Mouse (Mus musculus) heart, postnatal 0 days (tissue): ENCODE measurements around the gene Cdh26. TPM values are rescaled to one million over a fixed set of nuclear protein-coding genes. Genes with fewer than 3 reads are reported as not detected.
A peak's percentile ranks its signal among the peaks of the same experiment; 100 is the strongest.

Experiments
- ATAC-seq: fragments of 200-750 bp; cut with Nextera tagmentation; 2 replicates; pipeline ENCODE4 v1.8.0; 2017; ENCODE audit warnings: low read depth, moderate number of reproducible peaks, moderate library complexity; ENCODE audit not compliant: insufficient read depth
- DNase-seq: peaks from one replicate; pipeline ENCODE4 v3.0.0-alpha.2; 2016; ENCODE audit warnings: low spot score
- H3K27ac ChIP-seq: fragments of 300-500 bp; sonication (generic); 2 replicates; pipeline ENCODE4 v1.5.1; 2014; ENCODE audit warnings: low read depth, mild to moderate bottlenecking
- H3K27me3 ChIP-seq: fragments of 300-500 bp; sonication (generic); 2 replicates; pipeline ENCODE4 v1.6.1; 2014; ENCODE audit warnings: low read length, mixed read lengths; ENCODE audit not compliant: control insufficient read depth, insufficient read depth
- H3K36me3 ChIP-seq: fragments of 300-500 bp; sonication (generic); replicated peaks from 2 replicates; pipeline ENCODE4 v1.6.1; 2014; ENCODE audit warnings: low read length, mixed read lengths; ENCODE audit not compliant: control insufficient read depth, insufficient read depth
- H3K4me1 ChIP-seq: fragments of 300-500 bp; sonication (generic); 2 replicates; pipeline ENCODE4 v1.6.1; 2014; ENCODE audit warnings: antibody characterized with exemption; ENCODE audit not compliant: control insufficient read depth, insufficient read depth
- H3K4me2 ChIP-seq: fragments of 300-500 bp; sonication (generic); 2 replicates; pipeline ENCODE4 v1.6.1; 2014; ENCODE audit warnings: low read depth, mild to moderate bottlenecking, low read length, moderate library complexity
- H3K4me3 ChIP-seq: fragments of 300-500 bp; sonication (generic); 2 replicates; pipeline ENCODE4 v1.5.1; 2014; ENCODE audit warnings: low read depth, low read length
- H3K9ac ChIP-seq: fragments of 300-500 bp; sonication (generic); replicated peaks from 2 replicates; pipeline ENCODE4 v1.6.1; 2014; ENCODE audit warnings: low read depth, low read length, mixed read lengths
- H3K9me3 ChIP-seq: fragments of 300-500 bp; sonication (generic); replicated peaks from 2 replicates; pipeline ENCODE4 v1.6.1; 2016; ENCODE audit warnings: low read length; ENCODE audit not compliant: control insufficient read depth
- CTCF ChIP-seq: IDR thresholded peaks from 2 replicates; pipeline ENCODE4 v1.5.1; 2016; ENCODE audit warnings: antibody characterized with exemption, control low read depth, low read depth
- EP300 ChIP-seq: IDR thresholded peaks from 2 replicates; pipeline ENCODE4 v1.6.1; 2016; ENCODE audit warnings: antibody characterized with exemption, low read depth
- WGBS: fragments of 180-500 bp; shearing (Covaris S2); extraction: QIAGEN DNeasy Blood & Tissue Kit; methylation state at CpG from one replicate; pipeline ENCODE4 v1.1.7; 2014; 5-methylcytosine and 5-hydroxymethylcytosine counted together
- polyA plus RNA-seq: library from polyadenylated mRNA; unstranded; fragments of >200 nt; fragmentation: Nextera tagmentation; extraction: Ambion mirVana; gene quantifications from 2 replicates; pipeline ENCODE4 v1.2.1, GENCODE M21; 2015
- total RNA-seq: library from RNA; depleted of rRNA; stranded (reverse); fragments of >200 nt; gene quantifications from 2 replicates; pipeline ENCODE4 v1.2.3, GENCODE M21; 2014; ENCODE audit warnings: low replicate concordance

Gene Cdh26
- total and polyA plus RNA-seq, 2 experiments from 2014 or later: 0.31 TPM

DNA sequence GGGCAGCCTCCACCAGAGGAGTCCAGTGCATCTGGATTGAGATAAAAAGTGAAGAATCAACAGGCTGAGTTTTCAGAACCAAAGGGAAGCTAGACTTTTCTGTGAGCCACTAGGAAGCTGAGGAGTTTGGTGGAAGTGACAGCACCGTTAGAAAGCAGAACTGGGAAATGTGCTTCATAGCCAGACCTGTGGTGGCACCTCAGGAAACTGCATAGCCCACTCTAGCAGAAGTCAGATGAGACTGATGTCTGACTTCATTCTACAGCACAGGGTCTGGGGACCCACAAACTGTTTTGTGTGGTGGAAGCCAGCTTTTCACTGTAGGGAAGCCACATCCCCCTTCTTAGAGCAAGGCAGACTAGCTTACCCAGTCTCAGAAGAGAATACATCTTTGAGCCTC lies 67.6 kb downstream of the Cdh26 start:
- no peak overlapping the region for H3K27ac ChIP-seq
- no peak overlapping the region for H3K4me2 ChIP-seq
- no peak overlapping the region for H3K4me3 ChIP-seq
- no peaks in the 10 kb centered on the region for H3K36me3 ChIP-seq
- no peak for TF ChIP-seq CTCF
- no peak for TF ChIP-seq EP300
- WGBS: 48% methylated on average over 1 of the region's 1 CpGs
- no peak for DNase-seq
- H3K9ac ChIP-seq: no peak overlapping the region
- H3K27me3 ChIP-seq: no peaks in the 10 kb centered on the region
- ATAC-seq: no peak
- peaks cover 31% of the 10 kb centered on the region for H3K4me1 ChIP-seq
- peaks cover 6% of the 10 kb centered on the region; the same call in 1 of the 2 replicates for H3K9me3 ChIP-seq

- Histone ChIP-seq H3K4me2 (no peak overlapping the region), H3K9ac (no peak overlapping the region), H3K27ac (no peak overlapping the region), H3K9me3 (peaks cover 6% of the 10 kb centered on the region; the same call in 1 of the 2 replicates), H3K4me1 (peaks cover 26% of the 10 kb centered on the region), H3K27me3 (no peaks in the 10 kb centered on the region), H3K36me3 (no peaks in the 10 kb centered on the region), H3K4me3 (no peak overlapping the region)
- DNase-seq: peak; percentile 31
- ATAC-seq: no peak
- TF ChIP-seq EP300: no peak
- TF ChIP-seq CTCF: no peak
- WGBS: 23% methylated on average over 5 of the region's 5 CpGs
Observed at GRCm38 (mm10) chr2:178498409-178498808, 68.1 kb downstream of the Cdh26 start.

DNA sequence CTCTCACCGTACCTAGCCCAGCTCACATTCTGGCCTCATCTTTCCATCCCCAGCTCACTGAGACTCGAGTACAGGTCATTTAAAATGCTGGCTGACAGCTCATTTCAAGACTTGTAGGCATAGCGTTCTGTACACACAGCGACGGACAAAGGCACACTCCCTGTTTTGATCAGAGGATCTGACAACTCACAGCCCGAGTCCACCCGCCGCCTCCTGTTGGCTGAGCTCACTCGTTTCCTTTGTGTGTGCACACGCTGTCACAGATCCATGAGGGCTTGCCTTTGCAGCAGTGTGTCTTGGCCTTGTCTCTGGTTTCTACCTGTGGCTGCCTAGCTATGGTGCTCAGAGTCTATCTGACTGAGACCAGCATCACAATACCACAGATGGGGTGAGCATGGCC lies 72.1 kb downstream of the Cdh26 start:
- no peaks in the 10 kb centered on the region for H3K27me3 ChIP-seq
- peaks cover 6% of the 10 kb centered on the region; the same call in 1 of the 2 replicates for H3K9me3 ChIP-seq
- 74% methylated on average over 10 of the region's 10 CpGs for WGBS
- DNase-seq (no peak), ATAC-seq (no peak)
- no peak overlapping the region for H3K9ac ChIP-seq
- H3K27ac ChIP-seq: no peak overlapping the region
- H3K4me2 ChIP-seq: no peak overlapping the region
- peaks cover 11% of the 10 kb centered on the region for H3K4me1 ChIP-seq
- TF ChIP-seq EP300: no peak
- TF ChIP-seq CTCF: no peak
- H3K36me3 ChIP-seq: no peaks in the 10 kb centered on the region
- H3K4me3 ChIP-seq: no peak overlapping the region

- TF ChIP-seq CTCF (no peak), EP300 (no peak)
- ATAC-seq (no peak), DNase-seq (peak; percentile 16)
- Histone ChIP-seq H3K27me3 (no peaks in the 10 kb centered on the region), H3K9ac (no peak overlapping the region), H3K4me1 (no peaks in the 10 kb centered on the region), H3K4me2 (no peak overlapping the region), H3K4me3 (no peak overlapping the region), H3K36me3 (no peaks in the 10 kb centered on the region), H3K27ac (no peak overlapping the region), H3K9me3 (no peaks in the 10 kb centered on the region)
- WGBS: 50% methylated on average over 12 of the region's 12 CpGs
Observed at GRCm38 (mm10) chr2:178506056-178506455, 75.7 kb downstream of the Cdh26 start.

GRCm38 (mm10) chr2:178507379-178508014 lies 77.2 kb downstream of the Cdh26 start:
- no peak overlapping the region for H3K4me3 ChIP-seq

DNA sequence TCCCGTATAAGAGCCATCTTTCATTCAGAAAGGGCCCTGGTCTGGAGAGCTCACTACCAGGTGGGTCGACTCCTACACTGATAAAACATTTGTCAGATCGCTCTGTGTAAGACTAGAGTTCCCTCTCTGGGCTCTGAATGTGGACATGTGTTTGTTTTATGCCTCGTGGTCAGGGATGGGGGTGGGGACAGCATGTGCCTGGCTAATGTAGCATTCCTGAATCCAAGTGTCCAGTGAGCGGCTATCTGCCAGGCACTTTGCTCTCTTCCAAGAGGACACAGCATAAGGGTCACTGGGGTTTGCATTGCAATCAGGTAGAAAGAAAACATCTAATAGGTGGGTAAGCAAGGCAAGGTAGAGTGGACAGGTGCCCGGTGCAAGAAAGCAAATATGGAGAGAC lies 77.9 kb downstream of the Cdh26 start:
- Histone ChIP-seq H3K4me3 (no peak overlapping the region), H3K9me3 (no peaks in the 10 kb centered on the region), H3K9ac (no peak overlapping the region), H3K4me1 (no peaks in the 10 kb centered on the region), H3K36me3 (no peaks in the 10 kb centered on the region), H3K27me3 (no peaks in the 10 kb centered on the region), H3K27ac (no peak overlapping the region), H3K4me2 (no peak overlapping the region)
- ATAC-seq: no peak
- TF ChIP-seq CTCF (no peak), EP300 (no peak)
- 60% methylated on average over 6 of the region's 6 CpGs for WGBS
- DNase-seq: no peak

More at GRCm38 (mm10) chr2:178507379-178508014, 77.2 kb downstream of the Cdh26 start:
- H3K27ac ChIP-seq: no peak overlapping the region
- no peaks in the 10 kb centered on the region for H3K9me3 ChIP-seq
- H3K4me2 ChIP-seq: no peak overlapping the region
- ATAC-seq: no peak; the same call in 1 of the 2 replicates
- H3K36me3 ChIP-seq: no peaks in the 10 kb centered on the region
- no peak overlapping the region for H3K9ac ChIP-seq
- peak; percentile 62 for DNase-seq
- WGBS: 34% methylated on average over 6 of the region's 6 CpGs
- H3K27me3 ChIP-seq: no peaks in the 10 kb centered on the region
- TF ChIP-seq EP300 (no peak), CTCF (peak; percentile 89)
- H3K4me1 ChIP-seq: no peaks in the 10 kb centered on the region
